Mouse (Mus musculus): ENCODE data around the gene Pkd1l1.

- TF ChIP-seq CTCF (IDR thresholded peaks at IDR 0.05) = peak; percentile 67
- no peak for TF ChIP-seq EP300 (IDR thresholded peaks at IDR 0.05)
Measured at GRCm38 (mm10) chr11:8955678-8956077, 17.4 kb downstream of the Pkd1l1 start.

All from lung, postnatal 0 days (tissue).